ENCODE assay signal across 20 mouse cellular contexts in the genomic region with DNA sequence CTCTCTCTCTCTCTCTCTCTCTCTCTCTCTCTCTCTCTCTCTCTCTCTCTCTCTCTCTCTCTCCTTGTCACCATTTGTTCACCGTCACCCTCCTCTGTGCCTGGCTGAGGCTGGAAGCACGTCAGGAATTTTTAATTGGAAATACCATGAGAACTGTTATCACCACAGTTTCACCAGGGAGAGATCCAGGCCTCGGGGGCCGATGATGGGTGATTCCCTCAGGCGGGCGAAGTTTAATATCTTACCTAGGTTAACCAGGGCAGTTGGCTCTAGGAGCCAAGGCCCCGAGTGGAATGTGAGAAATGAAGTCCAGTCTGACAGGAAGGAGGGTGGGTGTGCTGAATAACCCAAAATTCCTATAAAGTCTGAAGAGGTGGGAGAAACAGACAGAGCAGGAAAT.
DNase-seq lines count a peak whose midpoint lies in the region; ATAC-seq lines count a peak whose summit lies in the region.
"Had no signal": no experiment of that assay in that cellular context is flagged by ENCODE, and none has a peak within 500 bp of the region (broad histone marks: within the 10 kb centered on the region; RNA-seq: fewer than 3 reads in every experiment).

No protein-coding gene starts in this region.

- WGBS in heart, embryonic 12.5 days: 28% methylated on average over 7 of the region's 7 CpGs
- WGBS in hindbrain, embryonic 10.5 days: 77% methylated on average over 7 of the region's 7 CpGs
- WGBS in hindbrain, embryonic 14.5 days: 72% methylated on average over 7 of the region's 7 CpGs
- 80% methylated on average over 7 of the region's 7 CpGs for WGBS in neural tube, embryonic 15.5 days

- peaks cover 32% of the 10 kb centered on the region for H3K4me1 ChIP-seq in heart, embryonic 12.5 days (replicated peaks)
- H3K4me1 ChIP-seq in hindbrain, embryonic 10.5 days (replicated peaks): peaks cover 9% of the 10 kb centered on the region
- no peaks in the 10 kb centered on the region for H3K4me1 ChIP-seq in hindbrain, embryonic 14.5 days (replicated peaks; ENCODE audit: control insufficient read depth, insufficient read depth, low read length)
- no peaks in the 10 kb centered on the region for H3K4me1 ChIP-seq in neural tube, embryonic 15.5 days
- H3K4me1 ChIP-seq: hindbrain, embryonic 15.5 days; megakaryocyte, embryonic 14.5 days had no signal

- 0 out of 2 replicates have a peak overlapping the region, but pooled peaks have one; percentile 9 for H3K27ac ChIP-seq in heart, embryonic 12.5 days (ENCODE audit: poor library complexity, severe bottlenecking)
- H3K27ac ChIP-seq in hindbrain, embryonic 10.5 days: 0 out of 2 replicates have a peak overlapping the region, but pooled peaks have one; percentile 12
- no peak overlapping the region for H3K27ac ChIP-seq in hindbrain, embryonic 14.5 days
- H3K27ac ChIP-seq in neural tube, embryonic 15.5 days (replicated peaks): no peak overlapping the region
- H3K27ac ChIP-seq: embryonic facial prominence, embryonic 15.5 days; forebrain, embryonic 10.5 days; hindbrain, embryonic 15.5 days; limb, embryonic 12.5 days; liver, embryonic 14.5 days had no signal

- no peak for DNase-seq in heart, adult 9 months (ENCODE audit: low spot score in 2 of 2)
- DNase-seq in hindbrain, embryonic 10.5 days (ENCODE audit: low spot score): no peak
- DNase-seq in hindbrain, embryonic 14.5 days (ENCODE audit: low spot score): no peak
- peak; percentile 63 for DNase-seq in kidney, adult 18-20 months
- DNase-seq in kidney, postnatal 10 days: peak; percentile 62
- DNase-seq in cerebellum, adult 11 months: no peak
- DNase-seq: adrenal gland, adult 8-10 months; cerebellum, postnatal 14 days; embryo, embryonic 11 days; gastrocnemius, postnatal 25 days; layer of hippocampus, adult 9-11 months had no signal

- ATAC-seq in heart, embryonic 12.5 days (ENCODE audit: insufficient number of reproducible peaks, low FRiP score): no peak
- no peak for ATAC-seq in hindbrain, embryonic 14.5 days (ENCODE audit: low FRiP score)
- no peak for ATAC-seq in neural tube, embryonic 15.5 days (ENCODE audit: low FRiP score)
- ATAC-seq: midbrain, embryonic 16.5 days had no signal

- no peak overlapping the region for H3K9ac ChIP-seq in heart, embryonic 12.5 days
- H3K9ac ChIP-seq in hindbrain, embryonic 14.5 days: no peak overlapping the region
- H3K9ac ChIP-seq in neural tube, embryonic 15.5 days (replicated peaks): no peak overlapping the region
- H3K9ac ChIP-seq: embryonic facial prominence, embryonic 15.5 days; hindbrain, embryonic 15.5 days; limb, embryonic 12.5 days; liver, embryonic 14.5 days had no signal

- no peak overlapping the region for H3K4me3 ChIP-seq in heart, embryonic 12.5 days
- H3K4me3 ChIP-seq in hindbrain, embryonic 10.5 days: no peak overlapping the region
- no peak overlapping the region for H3K4me3 ChIP-seq in hindbrain, embryonic 14.5 days (replicated peaks; ENCODE audit: low read length)
- H3K4me3 ChIP-seq in neural tube, embryonic 15.5 days (replicated peaks): no peak overlapping the region
- H3K4me3 ChIP-seq: embryonic facial prominence, embryonic 15.5 days; forebrain, embryonic 10.5 days; hindbrain, embryonic 15.5 days; limb, embryonic 12.5 days; megakaryocyte, embryonic 14.5 days had no signal

- H3K4me2 ChIP-seq in heart, embryonic 12.5 days: no peak overlapping the region
- no peak overlapping the region for H3K4me2 ChIP-seq in hindbrain, embryonic 14.5 days (replicated peaks)
- H3K4me2 ChIP-seq in neural tube, embryonic 15.5 days: no peak overlapping the region
- H3K4me2 ChIP-seq: embryonic facial prominence, embryonic 15.5 days; hindbrain, embryonic 15.5 days; limb, embryonic 12.5 days had no signal

- H3K9me3 ChIP-seq in heart, embryonic 12.5 days (replicated peaks): no peaks in the 10 kb centered on the region
- H3K9me3 ChIP-seq in hindbrain, embryonic 10.5 days: no peaks in the 10 kb centered on the region
- no peaks in the 10 kb centered on the region for H3K9me3 ChIP-seq in hindbrain, embryonic 14.5 days (ENCODE audit: control insufficient read depth, low read length)
- H3K9me3 ChIP-seq in neural tube, embryonic 15.5 days (replicated peaks): no peaks in the 10 kb centered on the region
- H3K9me3 ChIP-seq: embryonic facial prominence, embryonic 15.5 days; forebrain, embryonic 10.5 days; hindbrain, embryonic 15.5 days; limb, embryonic 12.5 days; megakaryocyte, embryonic 14.5 days had no signal

- no peaks in the 10 kb centered on the region for H3K36me3 ChIP-seq in heart, embryonic 12.5 days
- no peaks in the 10 kb centered on the region for H3K36me3 ChIP-seq in hindbrain, embryonic 10.5 days
- no peaks in the 10 kb centered on the region for H3K36me3 ChIP-seq in hindbrain, embryonic 14.5 days (replicated peaks; ENCODE audit: control insufficient read depth, insufficient read depth)
- H3K36me3 ChIP-seq in neural tube, embryonic 15.5 days: no peaks in the 10 kb centered on the region
- H3K36me3 ChIP-seq: embryonic facial prominence, embryonic 15.5 days; forebrain, embryonic 10.5 days; hindbrain, embryonic 15.5 days; limb, embryonic 12.5 days had no signal

- H3K27me3 ChIP-seq in heart, embryonic 12.5 days (replicated peaks): 0 out of 2 replicates have a peak, but pooled peaks cover 7% of the 10 kb centered on the region
- no peaks in the 10 kb centered on the region for H3K27me3 ChIP-seq in hindbrain, embryonic 10.5 days (ENCODE audit: insufficient read depth, poor library complexity, severe bottlenecking)
- no peaks in the 10 kb centered on the region for H3K27me3 ChIP-seq in hindbrain, embryonic 14.5 days (ENCODE audit: control insufficient read depth, insufficient read depth, low read length)
- no peaks in the 10 kb centered on the region for H3K27me3 ChIP-seq in neural tube, embryonic 15.5 days (replicated peaks)
- H3K27me3 ChIP-seq: embryonic facial prominence, embryonic 15.5 days; hindbrain, embryonic 15.5 days had no signal

Comparison
In these comparisons a context has a peak if more than half of its experiments do, and no peak if none do; other contexts are left out.
1. H3K27ac ChIP-seq: peak in heart, embryonic 12.5 days (single experiment) and hindbrain, embryonic 10.5 days (single experiment); none in hindbrain, embryonic 14.5 days (single experiment) and neural tube, embryonic 15.5 days (single experiment).
2. DNase-seq: peak in kidney, adult 18-20 months (single experiment) and kidney, postnatal 10 days (single experiment); none in heart, adult 9 months (0 of 2), hindbrain, embryonic 10.5 days (single experiment), hindbrain, embryonic 14.5 days (single experiment) and cerebellum, adult 11 months (single experiment).